Mouse (Mus musculus): ENCODE data around the gene Gm44965.

Gene Gm44965

GRCm38 (mm10) chr6:48626464-48626863, 32.7 kb downstream of the Gm44965 start, which contains the start of gene AI854703:
AI854703 (plus strand) TSS chr6:48626764.
- no peak for DNase-seq (ENCODE audit: low read depth)

GRCm38 (mm10) chr6:48626984-48627383, 33.2 kb downstream of the Gm44965 start:
- peak; percentile 13 for DNase-seq (ENCODE audit: low read depth)

- no peak for DNase-seq (ENCODE audit: low read depth)
Measured at GRCm38 (mm10) chr6:48627511-48627924, 33.8 kb downstream of the Gm44965 start.

GRCm38 (mm10) chr6:48628377-48628776, 34.6 kb downstream of the Gm44965 start:
- DNase-seq (ENCODE audit: low read depth), result no peak

- DNase-seq (ENCODE audit: low read depth), result no peak
Measured at GRCm38 (mm10) chr6:48628808-48629660, 35.3 kb downstream of the Gm44965 start.

- no peak for DNase-seq (ENCODE audit: low read depth)
Measured at GRCm38 (mm10) chr6:48629661-48630034, 35.9 kb downstream of the Gm44965 start.

GRCm38 (mm10) chr6:48630831-48631230, 37.1 kb downstream of the Gm44965 start:
- no peak for DNase-seq (ENCODE audit: low read depth)

GRCm38 (mm10) chr6:48635105-48635504, 41.4 kb downstream of the Gm44965 start:
- peak; percentile 11 for DNase-seq (ENCODE audit: low read depth)

GRCm38 (mm10) chr6:48636515-48636914, 42.8 kb downstream of the Gm44965 start:
- no peak for DNase-seq (ENCODE audit: low read depth)

GRCm38 (mm10) chr6:48637811-48638500, 44.2 kb downstream of the Gm44965 start:
- DNase-seq (ENCODE audit: low read depth), result no peak

- DNase-seq (ENCODE audit: low read depth), result no peak
Measured at GRCm38 (mm10) chr6:48638553-48638952, 44.8 kb downstream of the Gm44965 start.

- DNase-seq (ENCODE audit: low read depth), result no peak
Measured at GRCm38 (mm10) chr6:48641391-48641790, 47.6 kb downstream of the Gm44965 start.

GRCm38 (mm10) chr6:48642764-48643292, 49.1 kb downstream of the Gm44965 start:
- peak; percentile 39 for DNase-seq (ENCODE audit: low read depth)

- DNase-seq (ENCODE audit: low read depth), result peak; percentile 40
Measured at GRCm38 (mm10) chr6:48645660-48646308, 52.0 kb downstream of the Gm44965 start.

- no peak for DNase-seq (ENCODE audit: low read depth)
Measured at GRCm38 (mm10) chr6:48646309-48646690, 52.6 kb downstream of the Gm44965 start.

GRCm38 (mm10) chr6:48646995-48647394, 53.3 kb downstream of the Gm44965 start, which contains the start of gene Gimap8:
Gimap8 (plus strand) TSS chr6:48647234.
- no peak for DNase-seq (ENCODE audit: low read depth)

GRCm38 (mm10) chr6:48647611-48648010, 53.9 kb downstream of the Gm44965 start:
- DNase-seq (ENCODE audit: low read depth), result no peak

GRCm38 (mm10) chr6:48648779-48649178, 55.0 kb downstream of the Gm44965 start:
- no peak for DNase-seq (ENCODE audit: low read depth)

- DNase-seq (ENCODE audit: low read depth), result no peak
Measured at GRCm38 (mm10) chr6:48650041-48650440, 56.3 kb downstream of the Gm44965 start.

GRCm38 (mm10) chr6:48658721-48659120, 65.0 kb downstream of the Gm44965 start:
- no peak for DNase-seq (ENCODE audit: low read depth)

- DNase-seq (ENCODE audit: low read depth), result no peak
Measured at GRCm38 (mm10) chr6:48664750-48665149, 71.0 kb downstream of the Gm44965 start.

- no peak for DNase-seq (ENCODE audit: low read depth)
Measured at GRCm38 (mm10) chr6:48665471-48665870, 71.7 kb downstream of the Gm44965 start.

Data from c-Kit-positive CD71-positive TER-119-negative erythroid progenitor cells, embryonic 14.5 days (primary cell).